Mouse (Mus musculus) liver (tissue): ENCODE measurements around the gene Trmt61a.
"Not testable (repeated sequence)": the region's sequence is repeated elsewhere in the genome, so short reads cannot be mapped to it uniquely, and the experiment has no call there.

Source experiments
- DNase-seq: peaks from one replicate; pipeline ENCODE4 v3.0.0-alpha.2; 2020; ENCODE audit warnings: mixed read lengths

Trmt61a gene

DNA sequence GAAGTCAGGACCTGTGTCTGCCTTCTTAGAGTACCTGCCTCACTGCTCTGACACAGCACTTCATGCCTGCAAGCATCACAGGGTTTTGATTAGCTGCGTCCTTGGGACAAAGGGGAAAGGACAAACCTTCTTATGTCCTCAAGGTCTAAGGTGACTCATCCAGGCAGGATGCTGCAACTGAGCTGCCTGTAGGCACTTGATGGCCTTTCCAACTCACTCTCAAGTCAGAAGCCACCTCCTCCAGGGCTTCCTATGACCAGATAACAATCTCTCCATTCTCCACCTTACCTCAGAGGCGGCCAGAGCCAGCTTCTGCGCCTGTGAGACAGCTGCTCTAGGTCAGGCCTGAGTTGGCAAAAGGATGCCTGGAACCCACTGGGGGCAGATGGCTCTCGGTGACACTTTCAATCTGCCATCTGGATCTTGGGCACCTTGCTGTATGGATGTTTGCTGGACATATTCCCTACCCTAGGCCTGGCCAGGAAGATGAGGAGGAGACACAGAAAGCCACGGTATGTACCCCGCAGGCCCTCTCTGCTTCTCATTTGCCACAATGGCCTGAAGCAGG, 20.5 kb downstream of the Trmt61a start:
- DNase-seq = no peak

DNA sequence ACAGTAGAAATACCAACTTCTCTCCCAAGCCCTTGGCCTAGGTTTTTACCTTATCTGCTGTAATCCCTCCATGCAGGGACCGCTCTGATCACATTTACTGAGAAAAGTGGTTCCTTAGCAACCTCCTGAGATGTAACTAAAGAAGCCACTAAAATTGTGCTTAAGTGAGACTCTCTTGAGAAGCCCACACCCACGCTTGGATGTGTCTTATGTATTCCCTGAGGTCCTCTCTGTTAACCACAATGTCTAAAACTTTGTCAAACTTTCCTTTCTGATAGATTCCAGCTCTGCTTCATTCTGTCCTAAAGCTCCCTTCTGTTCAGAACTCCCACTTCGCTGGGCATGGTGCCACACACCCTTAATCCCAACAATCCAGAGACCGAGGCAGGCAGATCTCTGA, 21.6 kb downstream of the Trmt61a start:
- no peak for DNase-seq

DNA sequence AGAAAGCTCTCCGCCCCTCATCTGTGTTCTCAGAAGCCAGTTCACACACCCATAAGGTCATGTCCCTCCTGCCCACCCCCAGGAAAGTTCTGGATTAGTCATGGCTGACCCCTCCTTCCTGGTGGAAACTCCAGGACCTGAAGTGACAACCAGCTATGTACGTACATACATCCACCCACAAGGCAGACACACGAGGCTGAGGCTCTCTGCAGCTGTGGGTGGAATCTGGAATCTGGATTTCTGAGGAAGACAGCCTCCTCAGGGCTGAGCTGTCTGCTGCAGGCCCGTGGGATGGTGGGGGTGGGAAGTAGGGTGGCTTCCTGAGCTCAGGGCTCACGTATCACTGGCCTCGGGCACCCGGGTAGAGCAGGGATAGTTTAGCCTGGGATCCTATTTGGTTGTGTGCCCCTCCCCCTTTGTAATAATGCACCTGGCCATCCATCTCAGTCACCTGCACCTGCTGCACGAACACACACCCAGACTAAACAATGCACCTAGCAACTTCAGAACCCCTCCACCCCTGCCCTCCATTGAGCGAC, 23.1 kb downstream of the Trmt61a start:
- no peak for DNase-seq

DNA sequence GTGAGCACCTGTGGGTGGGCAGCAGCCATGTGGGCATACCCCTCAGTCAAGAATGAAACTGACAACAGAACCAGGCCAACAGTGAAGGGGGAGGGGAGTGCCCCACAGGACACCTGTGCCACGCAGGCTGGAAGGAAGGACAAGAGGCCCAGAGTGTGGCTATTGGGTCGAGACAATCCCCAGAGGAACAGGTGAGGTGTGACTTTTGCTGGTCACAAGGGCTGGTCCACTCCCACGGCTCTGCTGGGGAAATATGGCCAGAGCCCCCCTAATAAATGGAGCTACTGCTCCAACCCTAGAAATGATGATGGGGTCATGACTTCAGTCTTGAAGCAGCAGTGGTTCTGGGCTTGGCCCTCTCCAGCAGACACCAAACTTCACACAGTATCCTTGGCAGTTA, 25.4 kb downstream of the Trmt61a start:
- DNase-seq = no peak

DNA sequence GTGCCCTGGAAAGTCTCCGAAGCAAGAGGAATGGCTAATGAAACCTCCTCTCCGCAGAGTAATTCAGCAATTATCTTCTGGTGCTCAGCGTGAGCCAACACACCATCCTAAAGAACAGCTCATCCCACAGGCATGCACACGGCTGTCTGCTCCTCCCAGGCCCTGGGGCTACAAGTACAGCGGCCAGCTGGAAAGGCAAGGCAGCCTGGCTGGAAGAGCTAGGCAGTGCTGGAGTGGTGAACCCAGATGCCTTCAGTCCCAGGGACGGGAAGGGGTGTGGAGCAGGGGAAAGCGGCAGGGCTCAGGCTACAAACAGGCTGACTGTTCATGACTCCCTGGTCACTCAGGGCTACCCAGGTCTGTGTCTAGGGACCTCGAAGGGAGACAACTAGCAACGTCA, 26.7 kb downstream of the Trmt61a start:
- DNase-seq = no peak

DNA sequence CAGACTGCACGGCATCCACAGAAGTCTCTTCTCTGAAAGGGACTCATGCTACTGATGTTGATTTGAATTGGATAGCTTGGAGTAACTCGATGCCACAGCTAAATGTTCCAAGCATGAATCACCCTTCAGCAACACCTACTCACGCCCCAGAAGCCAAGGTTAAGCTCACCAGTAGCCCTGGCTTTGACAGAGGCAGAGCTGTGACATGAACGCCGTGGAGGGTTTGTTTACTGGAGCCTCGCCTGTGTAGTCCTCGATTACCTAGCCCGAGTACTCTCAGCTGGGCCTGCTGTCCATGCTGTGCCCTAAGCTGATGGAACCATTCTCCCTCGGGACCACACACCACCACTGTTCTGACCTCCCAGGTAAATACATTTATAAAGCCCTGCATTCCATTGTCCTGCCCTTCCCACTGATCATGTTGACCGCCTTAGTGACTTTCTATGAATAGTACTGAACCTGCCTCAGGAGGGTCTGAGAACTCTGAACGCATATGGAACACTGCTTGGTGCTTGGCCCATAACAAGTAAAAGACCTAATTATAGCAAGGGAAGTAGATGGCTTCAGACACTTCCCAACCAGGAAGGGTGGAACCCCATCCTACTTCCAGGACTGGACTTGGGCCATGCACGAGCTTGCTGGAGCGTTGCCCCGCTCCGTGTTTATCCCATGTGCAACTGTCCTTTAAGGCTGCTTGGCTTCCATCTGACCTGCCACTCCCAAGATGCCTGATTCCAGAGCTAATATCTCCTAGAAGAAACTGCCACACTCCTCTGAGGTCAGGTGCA, 27.5 kb downstream of the Trmt61a start:
- no peak for DNase-seq

DNA sequence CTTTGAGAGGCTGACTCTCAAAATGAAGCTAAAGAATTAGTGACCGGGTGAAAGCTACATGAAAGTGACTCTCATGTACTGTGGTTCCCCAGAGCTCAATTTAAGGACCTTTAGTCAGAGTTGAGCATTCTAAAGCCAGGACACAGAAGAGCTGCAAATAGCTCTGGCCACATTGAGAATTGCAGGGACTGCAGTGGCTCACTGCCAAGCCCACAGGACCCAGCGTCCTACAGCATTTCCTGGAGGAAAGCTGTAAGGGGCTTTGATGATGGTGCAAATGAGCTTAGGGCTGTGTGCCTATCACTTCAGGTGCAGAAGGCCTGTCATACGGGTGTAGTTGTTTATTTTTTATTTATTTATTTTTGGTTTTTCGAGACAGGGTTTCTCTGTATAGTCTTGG, 30.3 kb downstream of the Trmt61a start:
- no peak for DNase-seq

DNA sequence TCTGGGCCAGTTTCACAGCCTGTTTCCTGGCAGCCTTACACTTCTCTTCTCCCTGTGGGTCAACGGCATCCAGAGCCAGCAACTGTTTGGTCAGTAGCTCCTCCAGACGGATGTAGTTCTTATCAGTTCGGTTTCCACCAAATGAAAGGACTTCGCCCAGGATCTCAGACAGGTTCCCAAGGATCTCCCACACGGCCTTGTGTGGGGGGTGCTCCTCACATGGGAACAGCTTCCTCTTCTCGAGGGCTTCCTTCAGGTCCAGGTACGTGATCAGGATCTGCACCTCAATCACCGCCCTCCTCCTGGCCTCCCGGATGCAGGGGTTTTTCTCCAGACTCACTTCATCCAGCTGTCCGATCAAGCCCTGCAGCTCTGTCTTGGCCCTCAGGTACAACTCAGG, 32.2 kb downstream of the Trmt61a start:
- DNase-seq = no peak

DNA sequence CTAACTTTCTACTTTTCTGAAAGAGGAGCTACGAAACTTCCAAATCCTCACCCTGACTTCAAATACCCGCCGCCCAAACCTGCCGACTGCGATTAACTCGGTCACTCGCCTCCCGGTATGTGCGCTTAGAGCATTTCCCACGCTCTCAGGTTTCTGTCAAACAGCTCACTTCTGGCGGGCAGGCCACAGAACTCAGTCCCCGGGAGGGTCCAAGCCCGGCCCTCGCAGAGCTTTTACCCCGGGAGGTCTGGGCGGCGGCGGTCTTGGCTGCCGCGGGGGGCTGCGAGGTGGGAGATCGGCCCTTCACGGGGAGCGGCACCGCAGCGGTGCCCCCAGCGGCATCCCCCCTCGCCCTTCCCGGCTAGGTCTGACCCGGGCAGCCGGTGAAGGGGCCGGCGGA, 34.6 kb downstream of the Trmt61a start:
- peak; percentile 36 for DNase-seq

DNA sequence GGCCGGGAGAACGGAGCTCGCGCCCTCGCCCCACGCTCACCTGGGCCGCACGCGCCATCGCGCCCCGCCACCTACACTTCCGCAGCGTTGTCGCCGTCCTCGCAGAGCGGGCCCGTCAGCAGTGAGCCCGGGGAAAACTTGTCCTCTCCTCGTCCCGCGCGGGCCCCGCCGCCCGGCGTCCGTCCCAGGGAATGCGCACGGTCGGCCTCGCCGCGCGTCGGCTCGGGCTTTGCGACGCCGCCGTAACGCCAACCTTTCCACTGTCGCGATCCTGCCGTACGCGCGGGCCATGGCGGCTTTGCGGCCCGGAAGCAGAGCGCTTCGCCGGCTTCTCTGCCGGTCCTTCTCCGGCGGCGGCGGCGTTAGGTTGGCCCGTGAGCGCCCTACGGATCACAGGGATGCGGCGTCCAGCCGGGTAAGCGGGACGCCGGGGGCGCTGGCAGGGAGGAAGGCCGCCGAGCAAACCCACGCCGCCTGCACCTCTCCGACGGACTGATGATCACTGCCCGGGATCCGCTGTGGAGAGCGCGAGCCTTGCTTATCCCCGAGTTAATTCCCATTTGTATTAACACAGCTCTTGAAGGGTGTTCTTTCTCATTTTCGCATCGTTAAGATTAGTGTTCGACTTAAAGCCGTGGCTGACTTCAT, 35.2 kb downstream of the Trmt61a start, which contains the start of the genes Bag5 and Apopt1:
Gene Bag5, minus strand, starts transcription at position 254 of the 648 bp plus-strand sequence.
Gene Apopt1, plus strand, starts transcription at position 258 of the 648 bp plus-strand sequence.
- peak; percentile 86 for DNase-seq

DNA sequence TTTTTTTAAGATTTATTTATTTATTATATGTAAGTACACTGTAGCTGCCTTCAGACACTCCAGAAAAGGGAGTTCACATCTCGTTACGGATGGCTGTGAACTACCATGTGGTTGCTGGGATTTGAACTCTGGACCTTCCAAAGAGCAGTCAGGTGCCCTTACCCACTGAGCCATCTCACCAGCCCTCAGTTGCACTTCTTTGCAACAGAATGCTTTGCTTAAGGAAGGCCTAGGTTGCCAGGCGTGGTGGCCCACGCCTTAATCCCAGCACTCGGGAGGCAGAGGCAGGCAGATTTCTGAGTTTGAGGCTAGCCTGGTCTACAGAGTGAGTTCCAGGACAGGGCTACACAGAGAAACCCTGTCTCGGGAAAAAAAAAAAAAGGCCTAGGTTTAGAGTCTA, 36.0 kb downstream of the Trmt61a start:
- not testable (repeated sequence) for DNase-seq

DNA sequence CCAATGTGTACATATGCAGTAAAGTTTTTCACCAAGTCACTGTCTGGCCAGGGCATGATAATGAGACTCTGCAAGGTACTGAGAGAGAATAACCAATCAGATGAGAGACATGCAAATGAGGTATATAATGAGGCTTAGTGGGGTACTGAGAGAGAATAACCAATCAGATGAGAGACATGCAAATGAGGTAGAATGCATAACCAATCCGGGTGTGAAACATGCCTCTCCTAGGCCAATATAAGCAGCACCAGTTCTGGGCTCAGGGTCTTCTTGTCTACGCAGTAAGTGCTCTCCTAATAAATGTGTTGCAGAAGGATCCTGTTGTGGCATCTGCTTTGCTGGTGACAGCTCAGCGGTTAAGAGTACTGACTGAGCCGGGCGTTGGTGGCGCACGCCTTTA, 38.6 kb downstream of the Trmt61a start:
- DNase-seq = no peak

DNA sequence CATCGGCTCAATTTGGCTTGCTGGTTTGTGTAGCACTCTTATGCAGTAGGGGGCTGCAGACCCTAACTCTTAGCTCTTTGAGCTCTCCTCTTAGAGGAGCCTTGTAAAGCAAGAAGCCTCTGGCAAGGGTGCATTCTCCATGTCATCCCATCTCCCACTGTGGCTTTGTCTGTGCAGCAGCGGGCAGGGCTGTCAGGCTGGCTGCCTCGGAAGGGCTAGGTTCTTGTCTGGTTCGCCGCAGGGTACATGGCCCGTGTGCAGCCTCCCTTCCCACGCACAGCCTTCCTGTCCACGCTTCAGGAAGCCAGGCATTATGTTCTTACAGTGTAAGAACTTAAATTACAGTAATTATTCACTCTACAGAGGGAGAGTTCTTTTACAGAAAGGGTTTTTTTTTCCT, 40.8 kb downstream of the Trmt61a start:
- no peak for DNase-seq

DNA sequence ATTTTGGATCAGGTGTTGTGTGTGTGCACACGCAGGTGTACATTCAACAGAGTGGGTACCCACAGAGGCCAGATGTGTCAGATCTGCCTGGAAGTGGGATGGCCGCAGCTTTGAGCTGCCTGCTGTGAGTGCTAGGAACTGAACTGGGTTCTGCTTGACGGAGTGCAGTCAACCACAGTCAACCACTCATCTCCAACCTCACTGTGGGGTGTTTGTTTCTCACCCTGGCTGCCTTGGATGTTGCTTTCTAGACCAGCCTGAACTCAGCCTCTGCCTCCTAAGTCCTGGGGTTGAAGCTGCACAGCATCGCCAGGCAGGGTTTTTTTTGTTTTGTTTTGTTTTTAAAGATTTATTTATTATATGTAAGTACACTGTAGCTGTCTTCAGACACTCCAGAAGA, 42.3 kb downstream of the Trmt61a start:
- DNase-seq = no peak

DNA sequence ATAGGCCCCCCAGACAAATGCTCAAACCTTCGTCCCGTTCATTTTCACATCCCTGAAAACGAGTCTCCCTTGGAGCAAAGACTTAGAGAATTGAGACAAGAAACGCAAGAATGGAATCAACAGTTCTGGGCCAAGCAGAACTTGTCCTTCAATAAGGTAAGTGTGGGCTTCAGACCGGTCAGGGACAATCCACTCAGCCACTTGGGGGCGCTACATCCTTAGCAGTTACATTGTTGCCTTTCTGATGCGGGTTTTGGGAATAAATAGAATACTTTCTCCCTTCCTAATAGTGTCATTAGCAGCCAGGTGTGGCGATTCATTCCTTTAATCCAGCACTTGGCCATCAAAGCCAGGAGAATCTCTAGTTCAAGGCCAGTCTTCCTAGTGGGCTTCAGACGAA, 44.7 kb downstream of the Trmt61a start:
- peak; percentile 51 for DNase-seq

DNA sequence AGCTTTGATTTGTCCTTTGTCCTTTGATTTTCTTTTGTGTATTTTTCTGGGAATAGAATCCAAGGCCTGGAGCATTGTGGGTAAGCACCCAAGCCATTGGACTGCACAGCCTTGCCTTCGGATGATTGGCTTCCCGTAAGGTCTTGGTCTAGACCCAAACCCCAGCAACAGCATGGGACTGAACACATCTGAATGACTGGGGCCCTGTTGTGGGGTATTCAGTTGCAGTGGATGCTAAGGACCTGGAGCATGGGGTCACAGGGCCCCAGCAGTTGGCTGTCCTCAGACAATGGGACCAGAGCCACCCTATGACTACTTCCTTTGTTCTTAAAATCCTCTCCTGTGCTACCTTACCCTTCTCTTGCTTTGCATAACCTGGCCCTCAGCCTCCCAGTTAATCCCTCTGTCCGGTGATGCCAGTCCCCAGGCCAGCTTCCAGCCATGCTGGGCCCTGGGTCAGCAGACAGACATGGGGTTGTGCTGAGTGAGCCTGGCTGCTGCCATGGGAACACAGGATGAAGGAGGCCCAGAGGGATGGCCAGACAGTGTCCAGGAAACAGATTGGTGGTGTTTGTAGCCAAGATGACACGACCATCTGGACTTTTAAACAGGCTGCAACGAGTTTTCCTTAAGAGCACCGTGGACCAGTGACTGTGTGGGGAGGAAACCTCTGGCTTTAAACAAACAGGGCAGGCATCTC, 46.9 kb downstream of the Trmt61a start:
- DNase-seq = no peak

DNA sequence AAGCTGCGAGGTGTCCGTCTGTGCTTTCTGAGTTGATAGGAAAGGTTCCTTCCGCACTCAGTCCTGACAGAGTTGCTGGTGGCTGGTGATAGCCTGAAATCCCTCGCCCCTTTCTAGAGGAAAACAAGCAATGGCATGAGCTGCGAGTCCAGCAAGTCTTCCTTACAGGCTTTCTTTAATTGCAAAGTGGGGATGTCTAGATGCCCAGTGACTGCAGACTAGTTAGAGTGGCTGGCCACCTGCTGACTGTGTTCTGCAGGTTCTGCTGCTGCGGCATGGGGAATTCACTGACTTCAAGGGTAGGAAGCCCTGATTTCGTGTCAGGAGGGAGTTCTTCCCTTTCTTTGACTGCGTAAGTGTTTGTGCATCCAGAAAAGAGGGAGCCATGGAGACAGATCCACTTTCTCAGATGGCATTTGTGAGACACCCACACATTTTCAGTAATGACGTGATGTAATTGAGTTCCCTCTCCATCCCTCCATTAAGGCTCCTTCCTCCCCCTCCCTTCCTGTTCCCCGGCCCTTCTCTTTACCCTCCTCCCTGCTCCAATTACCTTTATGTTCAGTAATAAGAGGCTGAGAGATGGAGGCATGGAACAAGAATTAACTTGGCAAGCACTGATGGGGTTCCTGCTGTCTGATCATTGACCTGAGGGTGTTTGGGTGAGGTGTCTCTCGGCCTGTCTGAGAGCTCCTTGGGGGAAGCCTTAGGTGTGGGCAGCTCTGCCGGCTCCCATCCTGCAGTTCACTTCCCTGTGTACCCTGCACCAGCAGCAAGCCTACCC, 47.6 kb downstream of the Trmt61a start:
- no peak for DNase-seq

DNA sequence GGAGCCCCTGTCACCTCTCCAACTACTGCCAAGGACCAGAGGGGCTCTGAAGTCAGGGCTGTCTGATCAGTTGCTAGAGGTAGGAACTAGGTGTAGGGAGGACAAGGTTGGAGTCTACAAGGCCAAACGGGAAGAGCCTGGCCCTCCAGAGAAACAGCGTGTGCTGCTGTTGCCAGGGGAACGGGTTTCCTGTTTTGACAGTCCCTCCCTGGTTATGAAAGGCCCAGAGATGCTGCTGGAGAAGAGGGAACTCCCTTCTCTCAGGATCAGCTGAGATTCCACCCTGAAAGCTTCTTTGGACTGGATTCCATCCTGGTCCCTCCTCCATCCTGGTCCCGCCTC, 48.2 kb downstream of the Trmt61a start:
- no peak for DNase-seq

DNA sequence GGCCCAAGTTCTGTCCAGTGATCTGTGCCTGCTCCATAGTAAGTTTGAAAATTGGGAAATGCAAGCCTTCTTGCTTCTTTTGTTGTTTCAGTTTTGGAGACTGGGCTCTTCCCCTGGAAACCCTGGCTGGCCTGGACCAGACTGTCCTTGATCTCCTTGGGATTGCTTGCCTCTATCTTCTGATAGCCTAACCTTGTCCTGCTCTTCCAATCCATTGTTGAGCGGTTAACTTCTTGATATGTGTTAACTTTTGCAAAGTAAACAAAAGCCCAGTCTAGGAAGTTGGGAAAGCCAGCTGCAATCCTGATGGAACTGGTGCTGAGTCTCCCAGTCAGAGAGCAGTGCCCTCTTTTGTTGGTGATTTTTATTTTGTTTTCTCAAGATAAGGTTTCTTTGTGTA, 50.1 kb downstream of the Trmt61a start:
- no peak for DNase-seq

DNA sequence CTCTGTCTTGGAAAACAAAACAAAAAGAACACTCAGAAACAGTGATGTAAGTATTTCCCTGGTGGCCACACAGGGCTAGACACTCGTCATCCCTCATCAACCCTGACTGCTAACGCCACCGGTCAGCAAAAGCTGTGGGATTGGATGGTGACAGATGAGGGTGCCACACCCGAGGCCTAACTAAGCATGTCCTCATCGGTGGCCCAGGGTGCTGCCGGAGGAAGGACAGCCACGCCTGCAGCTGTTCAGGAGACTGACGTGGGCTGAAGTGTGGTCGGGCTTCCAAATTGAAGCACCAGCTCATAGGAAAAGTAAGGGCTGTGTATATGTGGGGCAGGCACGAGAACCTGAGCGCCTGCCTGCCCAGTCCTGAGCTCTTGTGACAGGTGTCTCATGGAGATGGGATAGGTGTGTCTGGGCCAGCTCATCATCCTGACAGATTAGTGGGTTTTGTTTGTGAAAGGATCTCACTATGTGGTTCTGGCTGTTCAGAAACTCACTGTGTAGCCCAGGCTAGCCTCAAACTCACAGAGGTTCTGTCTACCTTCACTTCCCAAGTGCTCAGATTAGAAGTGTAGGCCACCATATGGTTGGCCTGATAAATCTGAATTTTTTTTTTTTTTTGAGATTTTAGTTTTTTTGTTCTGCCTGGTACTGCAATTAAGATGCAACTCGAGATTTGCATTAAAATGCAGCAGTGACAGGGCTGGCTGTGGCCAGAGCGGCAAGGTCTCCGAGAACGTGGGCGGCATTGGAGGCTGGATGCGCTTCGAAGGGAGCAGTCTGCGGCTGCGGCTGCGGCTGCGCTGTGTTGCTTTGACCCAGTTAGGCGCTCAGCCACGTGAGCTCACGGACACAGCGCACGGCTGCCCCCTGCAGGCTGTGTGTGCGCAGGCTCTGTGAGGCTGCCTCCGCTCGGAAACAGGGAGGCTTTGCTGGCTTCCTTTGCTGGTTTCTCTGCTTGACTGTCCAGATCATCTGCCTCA, 54.2 kb downstream of the Trmt61a start:
- peak; percentile 86 for DNase-seq

DNA sequence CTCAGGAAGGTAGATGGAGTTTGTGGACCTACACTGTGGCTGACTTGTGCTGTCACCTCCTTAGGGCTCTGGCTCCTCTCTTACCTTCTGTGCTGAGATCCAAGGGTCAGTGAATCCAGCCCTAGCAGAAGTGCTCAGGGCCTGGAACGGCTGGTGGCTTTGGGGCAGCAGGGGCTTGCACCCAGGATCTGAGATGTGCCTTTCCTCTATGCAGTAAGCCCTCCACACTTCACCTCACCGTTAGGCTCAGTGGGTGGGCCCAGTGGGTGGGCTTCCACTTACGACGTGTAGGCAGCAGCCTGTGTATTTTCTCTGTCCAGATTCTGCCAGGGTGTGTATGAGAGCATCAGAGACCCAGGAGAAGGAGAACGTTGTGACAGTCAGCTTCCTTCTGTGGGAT, 55.0 kb downstream of the Trmt61a start:
- DNase-seq = no peak
